Mouse (Mus musculus) liver, postnatal 0 days (tissue): ENCODE measurements around the gene Laptm5. TPM values are rescaled to one million over a fixed set of nuclear protein-coding genes. Genes with fewer than 3 reads are reported as not detected.

Source experiments
- ATAC-seq: fragments of 200-750 bp; cut with Nextera tagmentation; 2 replicates; pipeline ENCODE4 v1.8.0; 2017; ENCODE audit warnings: mild to moderate bottlenecking, moderate library complexity
- DNase-seq: peaks from one replicate; pipeline ENCODE4 v3.0.0-alpha.2; 2016
- H3K27ac ChIP-seq: fragments of 300-500 bp; sonication (generic); 2 replicates; pipeline ENCODE4 v1.5.1; 2014; ENCODE audit warnings: antibody characterized with exemption, moderate library complexity, mild to moderate bottlenecking, low read depth
- H3K27me3 ChIP-seq: fragments of 300-500 bp; sonication (generic); 2 replicates; pipeline ENCODE4 v1.6.1; 2014; ENCODE audit warnings: low read length, control low read depth, mixed read lengths; ENCODE audit not compliant: insufficient read depth
- H3K36me3 ChIP-seq: fragments of 300-500 bp; sonication (generic); replicated peaks from 2 replicates; pipeline ENCODE4 v1.6.1; 2014; ENCODE audit warnings: mild to moderate bottlenecking, control low read depth, low read length, moderate library complexity, mixed read lengths; ENCODE audit not compliant: insufficient read depth
- H3K4me1 ChIP-seq: fragments of 300-500 bp; sonication (generic); 2 replicates; pipeline ENCODE4 v1.6.1; 2014; ENCODE audit warnings: antibody characterized with exemption, mild to moderate bottlenecking, control low read depth; ENCODE audit not compliant: insufficient read depth
- H3K4me2 ChIP-seq: fragments of 300-500 bp; sonication (generic); 2 replicates; pipeline ENCODE4 v1.6.1; 2014; ENCODE audit warnings: low read depth, mild to moderate bottlenecking, low read length, moderate library complexity, mixed read lengths
- H3K4me3 ChIP-seq: fragments of 300-500 bp; sonication (generic); 2 replicates; pipeline ENCODE4 v1.5.1; 2014; ENCODE audit warnings: low read depth, low read length
- H3K9ac ChIP-seq: fragments of 300-500 bp; sonication (generic); replicated peaks from 2 replicates; pipeline ENCODE4 v1.6.1; 2014; ENCODE audit warnings: mild to moderate bottlenecking, moderate library complexity
- H3K9me3 ChIP-seq: fragments of 300-500 bp; sonication (generic); 2 replicates; pipeline ENCODE4 v1.6.1; 2016; ENCODE audit warnings: mild to moderate bottlenecking, control low read depth, low read length, mixed read lengths
- CTCF ChIP-seq: sonication (generic); IDR thresholded peaks from 2 replicates; pipeline ENCODE4 v1.5.1; 2016; ENCODE audit warnings: antibody characterized with exemption, low read depth
- EP300 ChIP-seq: IDR thresholded peaks from 2 replicates; pipeline ENCODE4 v1.6.1; 2016; ENCODE audit warnings: antibody characterized with exemption, low read depth, mild to moderate bottlenecking
- WGBS: fragments of 180-500 bp; shearing (Covaris S2); extraction: QIAGEN DNeasy Blood & Tissue Kit; methylation state at CpG from one replicate; pipeline ENCODE4 v1.1.7; 2014; ENCODE audit not compliant: insufficient replicate concordance; 5-methylcytosine and 5-hydroxymethylcytosine counted together
- polyA plus RNA-seq: library from polyadenylated mRNA; unstranded; fragments of >200 nt; fragmentation: Nextera tagmentation; extraction: Ambion mirVana; gene quantifications from 2 replicates; pipeline ENCODE4 v1.2.1, GENCODE M21; 2015

Gene Laptm5
- polyA plus RNA-seq, 1 experiment from 2014 or later = 113 TPM

- no peak for ATAC-seq
- no peaks in the 10 kb centered on the region for H3K4me1 ChIP-seq
- H3K4me3 ChIP-seq = no peak overlapping the region
- no peaks in the 10 kb centered on the region for H3K36me3 ChIP-seq
- no peak overlapping the region for H3K4me2 ChIP-seq
- DNase-seq = no peak
- no peak for TF ChIP-seq EP300
- TF ChIP-seq CTCF = no peak
- WGBS = 62% methylated on average over 15 of the region's 15 CpGs
- H3K9me3 ChIP-seq = no peaks in the 10 kb centered on the region
- no peaks in the 10 kb centered on the region for H3K27me3 ChIP-seq
- H3K27ac ChIP-seq = no peak overlapping the region
- no peak overlapping the region for H3K9ac ChIP-seq
These were observed 30.2 kb upstream of the Laptm5 start for GRCm38 (mm10) chr4:130882762-130883161.

GRCm38 (mm10) chr4:130883820-130884533, 28.9 kb upstream of the Laptm5 start:
- H3K9ac ChIP-seq = no peak overlapping the region
- H3K4me1 ChIP-seq = no peaks in the 10 kb centered on the region
- H3K36me3 ChIP-seq = no peaks in the 10 kb centered on the region
- no peaks in the 10 kb centered on the region for H3K27me3 ChIP-seq
- TF ChIP-seq EP300 (no peak), CTCF (no peak)
- H3K4me3 ChIP-seq = no peak overlapping the region
- no peak for ATAC-seq
- H3K9me3 ChIP-seq = no peaks in the 10 kb centered on the region
- no peak overlapping the region for H3K27ac ChIP-seq
- H3K4me2 ChIP-seq = no peak overlapping the region
- WGBS = 60% methylated on average over 13 of the region's 13 CpGs
- DNase-seq = no peak

- H3K4me1 ChIP-seq = peaks cover 6% of the 10 kb centered on the region; the same call in 1 of the 2 replicates
- no peaks in the 10 kb centered on the region for H3K27me3 ChIP-seq
- no peaks in the 10 kb centered on the region for H3K36me3 ChIP-seq
- H3K27ac ChIP-seq = no peak overlapping the region
- H3K9me3 ChIP-seq = no peaks in the 10 kb centered on the region
- ATAC-seq (no peak), DNase-seq (no peak)
- TF ChIP-seq CTCF (no peak), EP300 (no peak)
- 71% methylated on average over 11 of the region's 11 CpGs for WGBS
- no peak overlapping the region for H3K9ac ChIP-seq
- H3K4me2 ChIP-seq = no peak overlapping the region
- no peak overlapping the region for H3K4me3 ChIP-seq
These were observed 25.7 kb upstream of the Laptm5 start for GRCm38 (mm10) chr4:130887148-130887745.

GRCm38 (mm10) chr4:130889777-130890510, 23.0 kb upstream of the Laptm5 start:
- Histone ChIP-seq H3K4me3 (no peak overlapping the region), H3K4me2 (no peak overlapping the region), H3K9ac (no peak overlapping the region), H3K27me3 (0 out of 2 replicates have a peak, but pooled peaks cover 2% of the 10 kb centered on the region), H3K27ac (peak overlapping the region; percentile 16; the same call in 1 of the 2 replicates), H3K9me3 (no peaks in the 10 kb centered on the region), H3K4me1 (peaks cover 6% of the 10 kb centered on the region; the same call in 1 of the 2 replicates), H3K36me3 (no peaks in the 10 kb centered on the region)
- ATAC-seq (peak; percentile 70), DNase-seq (peak; percentile 31)
- WGBS = 29% methylated on average over 10 of the region's 11 CpGs
- TF ChIP-seq CTCF = no peak
- 0 out of 2 replicates have a peak, but pooled peaks have one; percentile 14 for TF ChIP-seq EP300

GRCm38 (mm10) chr4:130890511-130890840, 22.4 kb upstream of the Laptm5 start:
- no peak for TF ChIP-seq CTCF
- TF ChIP-seq EP300 = no peak
- Histone ChIP-seq H3K4me3 (no peak overlapping the region), H3K9ac (no peak overlapping the region), H3K4me2 (no peak overlapping the region), H3K9me3 (no peaks in the 10 kb centered on the region), H3K36me3 (no peaks in the 10 kb centered on the region), H3K27me3 (0 out of 2 replicates have a peak, but pooled peaks cover 4% of the 10 kb centered on the region), H3K27ac (peak overlapping the region; percentile 16; the same call in 1 of the 2 replicates), H3K4me1 (peaks cover 6% of the 10 kb centered on the region; the same call in 1 of the 2 replicates)
- DNase-seq = no peak
- ATAC-seq = peak; percentile 31; the same call in 1 of the 2 replicates

GRCm38 (mm10) chr4:130892001-130892587, 20.8 kb upstream of the Laptm5 start:
- 0 out of 2 replicates have a peak, but pooled peaks cover 4% of the 10 kb centered on the region for H3K27me3 ChIP-seq

More at GRCm38 (mm10) chr4:130892001-130892587, 20.8 kb upstream of the Laptm5 start:
- Histone ChIP-seq H3K4me3 (no peak overlapping the region), H3K9me3 (no peaks in the 10 kb centered on the region), H3K4me1 (peaks cover 6% of the 10 kb centered on the region; the same call in 1 of the 2 replicates), H3K27ac (no peak overlapping the region), H3K9ac (no peak overlapping the region), H3K4me2 (no peak overlapping the region), H3K36me3 (no peaks in the 10 kb centered on the region)
- 32% methylated on average over 17 of the region's 17 CpGs for WGBS
- peak; percentile 89 for TF ChIP-seq CTCF
- TF ChIP-seq EP300 = no peak
- no peak for ATAC-seq
- DNase-seq = peak; percentile 77
